Mouse (Mus musculus): ENCODE data around the gene Amn1.

DNA sequence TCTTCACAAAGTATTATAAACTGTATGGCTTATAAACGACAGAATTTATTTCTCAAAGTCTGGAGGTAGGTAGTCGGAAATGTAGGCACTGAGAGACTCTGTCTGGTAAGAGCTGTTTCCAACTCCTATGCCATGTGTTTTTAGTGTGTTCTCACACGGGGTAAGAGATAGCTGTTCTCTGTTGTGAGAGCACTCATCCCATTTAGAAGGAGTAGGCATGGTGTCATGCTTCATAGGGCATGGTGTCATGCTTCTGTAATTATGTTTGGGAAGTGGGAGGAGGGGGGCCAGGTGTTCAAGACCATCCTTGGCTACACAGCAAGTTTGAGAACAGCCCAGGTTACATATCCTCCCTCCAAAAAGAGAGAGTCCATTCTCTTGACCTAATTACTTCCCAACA is 80.9 kb downstream of the Amn1 start:
- no peak for TF ChIP-seq CTCF (IDR thresholded peaks at IDR 0.05)
- no peak for TF ChIP-seq EP300 (IDR thresholded peaks at IDR 0.05)

Measured in lung, postnatal 0 days (tissue).